Mouse (Mus musculus) CH12.LX (cell line): ENCODE data around the gene Sh3tc1.

Experiments
- CTCF ChIP-seq, 2 experiments: IDR thresholded peaks in 1 of 2; conservative IDR thresholded peaks in 1 of 2; 2 replicates each; pipeline ENCODE4 v1.5.1; 2011 to 2012; ENCODE audit warnings: low read depth in 2 of 2, low read length in 2 of 2, improper control_type of control experiment in 1 of 2, inconsistent platforms in 1 of 2, mild to moderate bottlenecking in 1 of 2, moderate library complexity in 1 of 2
- E2F4 ChIP-seq: IDR thresholded peaks from 2 replicates; pipeline ENCODE4 v1.6.1; 2011; ENCODE audit warnings: low read depth, low read length, improper control_type of control experiment; ENCODE audit not compliant: insufficient replicate concordance
- EP300 ChIP-seq: IDR thresholded peaks from 2 replicates; pipeline ENCODE4 v1.6.1; 2011; ENCODE audit warnings: low read length, improper control_type of control experiment
- HCFC1 ChIP-seq: IDR thresholded peaks from 2 replicates; pipeline ENCODE4 v1.6.1; 2012; ENCODE audit warnings: low read depth, mild to moderate bottlenecking, inconsistent platforms, low read length, improper control_type of control experiment
- MAFK ChIP-seq: IDR thresholded peaks from 2 replicates; pipeline ENCODE4 v1.6.1; 2011; ENCODE audit warnings: low read length, improper control_type of control experiment; ENCODE audit not compliant: insufficient replicate concordance
- MAZ ChIP-seq: IDR thresholded peaks from 2 replicates; pipeline ENCODE4 v1.6.1; 2012; ENCODE audit warnings: low read depth, mild to moderate bottlenecking, inconsistent platforms, low read length, improper control_type of control experiment, moderate library complexity
- POLR2A ChIP-seq: IDR thresholded peaks from 2 replicates; pipeline ENCODE4 v1.6.1; 2011; ENCODE audit warnings: low read depth, mild to moderate bottlenecking, improper control_type of control experiment, low read length
- USF1 ChIP-seq: IDR thresholded peaks from 2 replicates; pipeline ENCODE4 v1.6.1; 2014; ENCODE audit warnings: low read depth, mild to moderate bottlenecking, inconsistent platforms, low read length, improper control_type of control experiment
- ZC3H11A ChIP-seq: IDR thresholded peaks from 2 replicates; pipeline ENCODE4 v1.6.1; 2012; ENCODE audit warnings: low read depth, mild to moderate bottlenecking, inconsistent platforms, low read length, improper control_type of control experiment

GRCm38 (mm10) chr5:35739536-35740278 is at the start of gene Sh3tc1:
- no peak for TF ChIP-seq CTCF (conservative IDR thresholded peaks at IDR 0.05 in 1 of 2, IDR thresholded peaks at IDR 0.05 in 1 of 2; ENCODE audit: low read depth in 2 of 2, low read length in 2 of 2)
- TF ChIP-seq MAFK: no peak
- TF ChIP-seq HCFC1: no peak
- no peak for TF ChIP-seq EP300
- TF ChIP-seq ZC3H11A: no peak
- no peak for TF ChIP-seq POLR2A
- TF ChIP-seq MAZ: no peak
- no peak for TF ChIP-seq USF1
- no peak for TF ChIP-seq E2F4
